Mouse (Mus musculus) forebrain, embryonic 15.5 days (tissue): ENCODE results near the gene Rpl22. TPM values are rescaled to one million over a fixed set of nuclear protein-coding genes. Genes with fewer than 3 reads are reported as not detected.

Experiments used
- ATAC-seq: fragments of 200-750 bp; cut with Nextera tagmentation; replicated peaks from 2 replicates; pipeline ENCODE4 v1.8.0; 2017; ENCODE audit warnings: mild to moderate bottlenecking, moderate TSS enrichment, moderate library complexity
- H3K27ac ChIP-seq: fragments of 300-500 bp; sonication (generic); replicated peaks from 2 replicates; pipeline ENCODE4 v1.5.1; 2015; ENCODE audit warnings: mild to moderate bottlenecking, inconsistent platforms
- H3K27me3 ChIP-seq: fragments of 300-500 bp; sonication (generic); 2 replicates; pipeline ENCODE4 v1.6.1; 2015; ENCODE audit warnings: inconsistent platforms
- H3K36me3 ChIP-seq: fragments of 300-500 bp; sonication (generic); 2 replicates; pipeline ENCODE4 v1.6.1; 2015; ENCODE audit warnings: mild to moderate bottlenecking, inconsistent platforms
- H3K4me1 ChIP-seq: fragments of 300-500 bp; sonication (generic); 2 replicates; pipeline ENCODE4 v1.6.1; 2015; ENCODE audit warnings: inconsistent platforms
- H3K4me2 ChIP-seq: fragments of 300-500 bp; sonication (generic); replicated peaks from 2 replicates; pipeline ENCODE4 v1.6.1; 2015; ENCODE audit warnings: mild to moderate bottlenecking, inconsistent platforms
- H3K4me3 ChIP-seq: fragments of 300-500 bp; sonication (generic); 2 replicates; pipeline ENCODE4 v1.5.1; 2015; ENCODE audit warnings: mild to moderate bottlenecking, inconsistent platforms
- H3K9ac ChIP-seq: fragments of 300-500 bp; sonication (generic); replicated peaks from 2 replicates; pipeline ENCODE4 v1.6.1; 2015; ENCODE audit warnings: mild to moderate bottlenecking, inconsistent platforms
- H3K9me3 ChIP-seq: fragments of 300-500 bp; sonication (generic); 2 replicates; pipeline ENCODE4 v1.6.1; 2016; ENCODE audit warnings: inconsistent platforms
- WGBS: fragments of 180-500 bp; shearing (Covaris S2); methylation state at CpG from one replicate; pipeline ENCODE4 v1.1.7; 2015; ENCODE audit warnings: mixed read lengths; 5-methylcytosine and 5-hydroxymethylcytosine counted together
- polyA plus RNA-seq: library from polyadenylated mRNA; unstranded; fragments of >200 nt; fragmentation: Nextera tagmentation; extraction: Ambion mirVana; gene quantifications from 2 replicates; pipeline ENCODE4 v1.2.1, GENCODE M21; 2015

Rpl22 gene
- polyA plus RNA-seq, 1 experiment from 2014 or later = 216 TPM

GRCm38 (mm10) chr4:152324641-152325562 lies 640 bp upstream of the Rpl22 start:
- Histone ChIP-seq H3K4me2 (0 out of 2 replicates have a peak overlapping the region, but pooled peaks have one; percentile 21), H3K36me3 (peaks cover 14% of the 10 kb centered on the region), H3K9ac (no peak overlapping the region), H3K4me1 (peaks cover 15% of the 10 kb centered on the region), H3K4me3 (peak overlapping the region; percentile 91), H3K9me3 (no peaks in the 10 kb centered on the region), H3K27ac (no peak overlapping the region), H3K27me3 (no peaks in the 10 kb centered on the region)
- peak; percentile 49 for ATAC-seq
- WGBS = 55% methylated on average over 16 of the region's 16 CpGs

GRCm38 (mm10) chr4:152326543-152326942 lies 1.0 kb downstream of the Rpl22 start:
- ATAC-seq = no peak
- peaks cover 28% of the 10 kb centered on the region for H3K36me3 ChIP-seq

GRCm38 (mm10) chr4:152328691-152329090 lies 3.1 kb downstream of the Rpl22 start:
- H3K27me3 ChIP-seq = no peaks in the 10 kb centered on the region
- peaks cover 49% of the 10 kb centered on the region for H3K36me3 ChIP-seq
- H3K4me2 ChIP-seq = no peak overlapping the region
- no peak for ATAC-seq
- 80% methylated on average over 6 of the region's 6 CpGs for WGBS
- H3K9me3 ChIP-seq = no peaks in the 10 kb centered on the region
- H3K4me3 ChIP-seq = no peak overlapping the region
- no peak overlapping the region for H3K27ac ChIP-seq
- peaks cover 15% of the 10 kb centered on the region for H3K4me1 ChIP-seq
- H3K9ac ChIP-seq = no peak overlapping the region

More at GRCm38 (mm10) chr4:152326543-152326942, 1.0 kb downstream of the Rpl22 start:
- Histone ChIP-seq H3K4me3 (peak overlapping the region; percentile 91), H3K27ac (no peak overlapping the region), H3K4me1 (peaks cover 15% of the 10 kb centered on the region), H3K27me3 (no peaks in the 10 kb centered on the region), H3K4me2 (peak overlapping the region; percentile 76), H3K9me3 (no peaks in the 10 kb centered on the region), H3K9ac (peak overlapping the region; percentile 93)
- WGBS = 1% methylated on average over 11 of the region's 11 CpGs

- Histone ChIP-seq H3K27me3 (no peaks in the 10 kb centered on the region), H3K9me3 (no peaks in the 10 kb centered on the region), H3K4me3 (no peak overlapping the region), H3K27ac (no peak overlapping the region), H3K4me2 (no peak overlapping the region), H3K4me1 (no peaks in the 10 kb centered on the region), H3K36me3 (peaks cover 67% of the 10 kb centered on the region), H3K9ac (no peak overlapping the region)
- 36% methylated on average over 2 of the region's 2 CpGs for WGBS
- peak; percentile 60; the same call in 1 of the 2 replicates for ATAC-seq
Measured at GRCm38 (mm10) chr4:152332952-152333351, 7.4 kb downstream of the Rpl22 start.

GRCm38 (mm10) chr4:152333587-152333986 lies 8.0 kb downstream of the Rpl22 start:
- Histone ChIP-seq H3K36me3 (peaks cover 67% of the 10 kb centered on the region), H3K27me3 (no peaks in the 10 kb centered on the region), H3K4me2 (no peak overlapping the region), H3K27ac (no peak overlapping the region), H3K4me3 (no peak overlapping the region), H3K4me1 (peaks cover 4% of the 10 kb centered on the region; the same call in 1 of the 2 replicates), H3K9me3 (no peaks in the 10 kb centered on the region), H3K9ac (no peak overlapping the region)
- 91% methylated on average over 12 of the region's 12 CpGs for WGBS
- ATAC-seq = no peak

- H3K27ac ChIP-seq = no peak overlapping the region
- WGBS = 19% methylated on average over 6 of the region's 6 CpGs
- H3K4me3 ChIP-seq = no peak overlapping the region
- peaks cover 27% of the 10 kb centered on the region for H3K36me3 ChIP-seq
- peaks cover 24% of the 10 kb centered on the region for H3K4me1 ChIP-seq
- no peak overlapping the region for H3K9ac ChIP-seq
- peaks cover 7% of the 10 kb centered on the region; the same call in 1 of the 2 replicates for H3K27me3 ChIP-seq
- no peak for ATAC-seq
- H3K9me3 ChIP-seq = no peaks in the 10 kb centered on the region
- no peak overlapping the region for H3K4me2 ChIP-seq
Measured at GRCm38 (mm10) chr4:152337772-152338171, 12.2 kb downstream of the Rpl22 start.

GRCm38 (mm10) chr4:152338419-152339292 lies 13.1 kb downstream of the Rpl22 start, which contains the start of gene Chd5:
Chd5 (plus strand) TSS chr4:152338651.
- Histone ChIP-seq H3K9me3 (no peaks in the 10 kb centered on the region), H3K4me3 (peak within 1 kb of the TSS; percentile 51), H3K27me3 (peaks cover 7% of the 10 kb centered on the region; the same call in 1 of the 2 replicates), H3K9ac (peak within 1 kb of the TSS; percentile 82), H3K4me2 (peak within 1 kb of the TSS; percentile 65), H3K4me1 (peaks cover 24% of the 10 kb centered on the region), H3K36me3 (peaks cover 19% of the 10 kb centered on the region), H3K27ac (peak within 1 kb of the TSS; percentile 38)
- peak; percentile 53 for ATAC-seq
- WGBS = under 1% methylated on average over 103 of the region's 120 CpGs

GRCm38 (mm10) chr4:152339293-152339790 lies 13.8 kb downstream of the Rpl22 start:
- peaks cover 7% of the 10 kb centered on the region; the same call in 1 of the 2 replicates for H3K27me3 ChIP-seq
- peaks cover 12% of the 10 kb centered on the region; the same call in 1 of the 2 replicates for H3K36me3 ChIP-seq
- WGBS = 2% methylated on average over 25 of the region's 26 CpGs
- H3K4me1 ChIP-seq = peaks cover 24% of the 10 kb centered on the region
- H3K4me3 ChIP-seq = peak overlapping the region; percentile 51
- H3K9ac ChIP-seq = peak overlapping the region; percentile 82
- H3K27ac ChIP-seq = peak overlapping the region; percentile 38
- H3K4me2 ChIP-seq = peak overlapping the region; percentile 65
- ATAC-seq = peak; percentile 32; the same call in 1 of the 2 replicates
- no peaks in the 10 kb centered on the region for H3K9me3 ChIP-seq

GRCm38 (mm10) chr4:152340584-152341284 lies 15.2 kb downstream of the Rpl22 start:
- WGBS = 38% methylated on average over 15 of the region's 15 CpGs
- Histone ChIP-seq H3K4me2 (peak overlapping the region; percentile 65), H3K36me3 (0 out of 2 replicates have a peak, but pooled peaks cover under 1% of the 10 kb centered on the region), H3K9me3 (no peaks in the 10 kb centered on the region), H3K4me3 (no peak overlapping the region; the same call in 1 of the 2 replicates), H3K4me1 (peaks cover 27% of the 10 kb centered on the region), H3K27ac (no peak overlapping the region), H3K27me3 (peaks cover 7% of the 10 kb centered on the region; the same call in 1 of the 2 replicates), H3K9ac (no peak overlapping the region)
- no peak for ATAC-seq

GRCm38 (mm10) chr4:152343296-152343695 lies 17.8 kb downstream of the Rpl22 start:
- H3K27ac ChIP-seq = no peak overlapping the region
- H3K36me3 ChIP-seq = no peaks in the 10 kb centered on the region
- H3K4me2 ChIP-seq = no peak overlapping the region
- ATAC-seq = no peak
- H3K4me3 ChIP-seq = no peak overlapping the region
- H3K9me3 ChIP-seq = no peaks in the 10 kb centered on the region
- WGBS = 9% methylated on average over 5 of the region's 5 CpGs
- H3K4me1 ChIP-seq = peaks cover 25% of the 10 kb centered on the region
- H3K9ac ChIP-seq = no peak overlapping the region
- peaks cover 7% of the 10 kb centered on the region; the same call in 1 of the 2 replicates for H3K27me3 ChIP-seq

- no peaks in the 10 kb centered on the region for H3K36me3 ChIP-seq
- H3K9me3 ChIP-seq = no peaks in the 10 kb centered on the region
- no peak overlapping the region for H3K4me3 ChIP-seq
- no peak overlapping the region for H3K4me2 ChIP-seq
- no peak overlapping the region for H3K27ac ChIP-seq
- H3K4me1 ChIP-seq = peaks cover 30% of the 10 kb centered on the region
- H3K27me3 ChIP-seq = peaks cover 7% of the 10 kb centered on the region; the same call in 1 of the 2 replicates
- 72% methylated on average over 7 of the region's 7 CpGs for WGBS
- no peak for ATAC-seq
- H3K9ac ChIP-seq = no peak overlapping the region
Measured at GRCm38 (mm10) chr4:152344651-152345050, 19.1 kb downstream of the Rpl22 start.
